Mouse (Mus musculus): Measurements from ENCODE around the gene Cdx2. TPM values are rescaled to one million over a fixed set of nuclear protein-coding genes. Genes with fewer than 3 reads are reported as not detected.

The Cdx2 gene
- polyA plus RNA-seq, 1 experiment from 2014 or later = not detected

- DNase-seq = no peak
- H3K27ac ChIP-seq (ENCODE audit: low read depth) = no peak overlapping the region
- WGBS = 9% methylated on average over 6 of the region's 6 CpGs
Measured at GRCm38 (mm10) chr5:147269371-147269770, 37.7 kb downstream of the Cdx2 start.

GRCm38 (mm10) chr5:147268728-147269127 lies 38.3 kb downstream of the Cdx2 start:
- H3K36me3 ChIP-seq (ENCODE audit: insufficient read depth) = no peaks in the 10 kb centered on the region
- H3K4me2 ChIP-seq = no peak overlapping the region
- 9% methylated on average over 8 of the region's 8 CpGs for WGBS
- TF ChIP-seq CTCF (IDR thresholded peaks at IDR 0.05; ENCODE audit: low read depth) = no peak
- peaks cover 86% of the 10 kb centered on the region for H3K27me3 ChIP-seq (ENCODE audit: insufficient read depth, low read length)
- H3K4me3 ChIP-seq (ENCODE audit: low read depth, low read length) = no peak overlapping the region
- no peak overlapping the region for H3K9ac ChIP-seq
- H3K4me1 ChIP-seq (ENCODE audit: insufficient read depth) = no peaks in the 10 kb centered on the region
- ATAC-seq (ENCODE audit: insufficient read depth) (no peak), DNase-seq (no peak)
- H3K27ac ChIP-seq (ENCODE audit: low read depth) = no peak overlapping the region
- H3K9me3 ChIP-seq (ENCODE audit: low read depth, low read length) = no peaks in the 10 kb centered on the region

More at GRCm38 (mm10) chr5:147269371-147269770, 37.7 kb downstream of the Cdx2 start:
- H3K36me3 ChIP-seq (ENCODE audit: insufficient read depth) = no peaks in the 10 kb centered on the region
- H3K4me1 ChIP-seq (ENCODE audit: insufficient read depth) = no peaks in the 10 kb centered on the region
- H3K4me3 ChIP-seq (ENCODE audit: low read depth, low read length) = no peak overlapping the region
- TF ChIP-seq CTCF (IDR thresholded peaks at IDR 0.05; ENCODE audit: low read depth) = no peak
- peaks cover 89% of the 10 kb centered on the region for H3K27me3 ChIP-seq (ENCODE audit: insufficient read depth, low read length)
- no peaks in the 10 kb centered on the region for H3K9me3 ChIP-seq (ENCODE audit: low read depth, low read length)
- no peak for ATAC-seq (ENCODE audit: insufficient read depth)
- no peak overlapping the region for H3K9ac ChIP-seq
- H3K4me2 ChIP-seq = no peak overlapping the region

- H3K9me3 ChIP-seq (ENCODE audit: low read depth, low read length) = no peaks in the 10 kb centered on the region
- no peak overlapping the region for H3K4me2 ChIP-seq
- no peak overlapping the region for H3K4me3 ChIP-seq (ENCODE audit: low read depth, low read length)
- no peak overlapping the region for H3K27ac ChIP-seq (ENCODE audit: low read depth)
- no peak for DNase-seq
- H3K4me1 ChIP-seq (ENCODE audit: insufficient read depth) = no peaks in the 10 kb centered on the region
- peaks cover 74% of the 10 kb centered on the region for H3K27me3 ChIP-seq (ENCODE audit: insufficient read depth, low read length)
- no peak for ATAC-seq (ENCODE audit: insufficient read depth)
- TF ChIP-seq CTCF (IDR thresholded peaks at IDR 0.05; ENCODE audit: low read depth) = no peak
- H3K9ac ChIP-seq = no peak overlapping the region
- no peaks in the 10 kb centered on the region for H3K36me3 ChIP-seq (ENCODE audit: insufficient read depth)
- 5% methylated on average over 6 of the region's 6 CpGs for WGBS
Measured at GRCm38 (mm10) chr5:147267434-147267833, 39.6 kb downstream of the Cdx2 start.

GRCm38 (mm10) chr5:147263945-147264344 lies 43.1 kb downstream of the Cdx2 start:
- no peak overlapping the region for H3K4me2 ChIP-seq
- 19% methylated on average over 4 of the region's 4 CpGs for WGBS
- H3K9ac ChIP-seq = no peak overlapping the region
- H3K4me1 ChIP-seq (ENCODE audit: insufficient read depth) = no peaks in the 10 kb centered on the region
- H3K27ac ChIP-seq (ENCODE audit: low read depth) = no peak overlapping the region
- H3K36me3 ChIP-seq (ENCODE audit: insufficient read depth) = no peaks in the 10 kb centered on the region
- no peak overlapping the region for H3K4me3 ChIP-seq (ENCODE audit: low read depth, low read length)
- no peak for DNase-seq
- peaks cover 39% of the 10 kb centered on the region for H3K27me3 ChIP-seq (ENCODE audit: insufficient read depth, low read length)
- H3K9me3 ChIP-seq (ENCODE audit: low read depth, low read length) = no peaks in the 10 kb centered on the region
- TF ChIP-seq CTCF (IDR thresholded peaks at IDR 0.05; ENCODE audit: low read depth) = no peak
- ATAC-seq (ENCODE audit: insufficient read depth) = no peak

- no peak for ATAC-seq (ENCODE audit: insufficient read depth)
- H3K36me3 ChIP-seq (ENCODE audit: insufficient read depth) = no peaks in the 10 kb centered on the region
- H3K4me1 ChIP-seq (ENCODE audit: insufficient read depth) = no peaks in the 10 kb centered on the region
- H3K4me2 ChIP-seq = no peak overlapping the region
- TF ChIP-seq CTCF (IDR thresholded peaks at IDR 0.05; ENCODE audit: low read depth) = no peak
- no peak overlapping the region for H3K27ac ChIP-seq (ENCODE audit: low read depth)
- no peaks in the 10 kb centered on the region for H3K9me3 ChIP-seq (ENCODE audit: low read depth, low read length)
- H3K4me3 ChIP-seq (ENCODE audit: low read depth, low read length) = no peak overlapping the region
- no peak for DNase-seq
- 24% methylated on average over 11 of the region's 11 CpGs for WGBS
- H3K27me3 ChIP-seq (ENCODE audit: insufficient read depth, low read length) = peaks cover 20% of the 10 kb centered on the region
- H3K9ac ChIP-seq = no peak overlapping the region
Measured at GRCm38 (mm10) chr5:147261899-147262541, 45.0 kb downstream of the Cdx2 start.

- DNase-seq = no peak
- WGBS = 58% methylated on average over 4 of the region's 4 CpGs
- Histone ChIP-seq H3K36me3 (ENCODE audit: insufficient read depth) (no peaks in the 10 kb centered on the region), H3K9ac (no peak overlapping the region), H3K9me3 (ENCODE audit: low read depth, low read length) (no peaks in the 10 kb centered on the region), H3K4me1 (ENCODE audit: insufficient read depth) (no peaks in the 10 kb centered on the region), H3K27ac (ENCODE audit: low read depth) (no peak overlapping the region), H3K4me2 (no peak overlapping the region), H3K4me3 (ENCODE audit: low read depth, low read length) (no peak overlapping the region), H3K27me3 (ENCODE audit: insufficient read depth, low read length) (peaks cover 8% of the 10 kb centered on the region)
- no peak for TF ChIP-seq CTCF (IDR thresholded peaks at IDR 0.05; ENCODE audit: low read depth)
- ATAC-seq (ENCODE audit: insufficient read depth) = no peak
Measured at GRCm38 (mm10) chr5:147260778-147261177, 46.3 kb downstream of the Cdx2 start.

- no peaks in the 10 kb centered on the region for H3K36me3 ChIP-seq (ENCODE audit: insufficient read depth)
- H3K9ac ChIP-seq = no peak overlapping the region
- no peaks in the 10 kb centered on the region for H3K9me3 ChIP-seq (ENCODE audit: low read depth, low read length)
- H3K27me3 ChIP-seq (ENCODE audit: insufficient read depth, low read length) = peaks cover 6% of the 10 kb centered on the region; the same call in 1 of the 2 replicates
- DNase-seq (no peak), ATAC-seq (ENCODE audit: insufficient read depth) (no peak)
- 95% methylated on average over 1 of the region's 1 CpGs for WGBS
- no peak overlapping the region for H3K27ac ChIP-seq (ENCODE audit: low read depth)
- H3K4me2 ChIP-seq = no peak overlapping the region
- no peaks in the 10 kb centered on the region for H3K4me1 ChIP-seq (ENCODE audit: insufficient read depth)
- H3K4me3 ChIP-seq (ENCODE audit: low read depth, low read length) = no peak overlapping the region
- no peak for TF ChIP-seq CTCF (IDR thresholded peaks at IDR 0.05; ENCODE audit: low read depth)
Measured at GRCm38 (mm10) chr5:147260189-147260588, 46.9 kb downstream of the Cdx2 start.

Small RNA genes lying within 50 kb of the gene (microRNA-seq; reads per million reads assigned to microRNA genes)
- gene Mir7k (ENCODE audit: borderline number of aligned reads) = not detected

Other genes starting within 250 kb of the Cdx2 start
- 19.3 and 19.9 TPM in 2 replicates for gene Lnx2, start 230.7 kb downstream of the Cdx2 start, polyA plus RNA-seq (2014; fragmentation: Nextera tagmentation; extraction: Ambion mirVana)
- gene Polr1d, start 230.2 kb downstream of the Cdx2 start, polyA plus RNA-seq (2014; fragmentation: Nextera tagmentation; extraction: Ambion mirVana) = 123 and 127 TPM in 2 replicates
- not detected in 2 replicates for gene Gsx1, start 118.6 kb downstream of the Cdx2 start, polyA plus RNA-seq (2014; fragmentation: Nextera tagmentation; extraction: Ambion mirVana)
- not detected in 2 replicates for gene Pdx1, start 37.3 kb downstream of the Cdx2 start, polyA plus RNA-seq (2014; fragmentation: Nextera tagmentation; extraction: Ambion mirVana)
- gene Urad, start 15.2 kb upstream of the Cdx2 start, polyA plus RNA-seq (2014; fragmentation: Nextera tagmentation; extraction: Ambion mirVana) = not detected in 2 replicates
- 0.07 and 0.16 TPM in 2 replicates for gene Flt3, start 93.2 kb upstream of the Cdx2 start, polyA plus RNA-seq (2014; fragmentation: Nextera tagmentation; extraction: Ambion mirVana)
- 76.5 and 84.1 TPM in 2 replicates for gene Pan3, start 122.9 kb upstream of the Cdx2 start, polyA plus RNA-seq (2014; fragmentation: Nextera tagmentation; extraction: Ambion mirVana)

Data from lung, embryonic 14.5 days (tissue).